Mouse (Mus musculus) E14TG2a.4 (cell line): Measurements from ENCODE around the gene Pacrg.

Experiments used
- CTCF ChIP-seq: conservative IDR thresholded peaks from 2 replicates; pipeline ENCODE4 v1.5.1; 2014; ENCODE audit warnings: low read length
- NANOG ChIP-seq: IDR thresholded peaks from 2 replicates; pipeline ENCODE4 v1.6.1; 2014; ENCODE audit warnings: borderline replicate concordance, low read length, mixed read lengths

- TF ChIP-seq CTCF (no peak), NANOG (no peak)
Observed at GRCm38 (mm10) chr17:10521282-10521681, 318.8 kb downstream of the Pacrg start.
